Mouse (Mus musculus): ENCODE measurements at regions not wholly inside any gene's neighbourhood (a gene's known extent, or its start where the extent isn't known, plus 50 kb on each side); places are given as distances from the start of the nearest gene placed in this dataset.

DNA sequence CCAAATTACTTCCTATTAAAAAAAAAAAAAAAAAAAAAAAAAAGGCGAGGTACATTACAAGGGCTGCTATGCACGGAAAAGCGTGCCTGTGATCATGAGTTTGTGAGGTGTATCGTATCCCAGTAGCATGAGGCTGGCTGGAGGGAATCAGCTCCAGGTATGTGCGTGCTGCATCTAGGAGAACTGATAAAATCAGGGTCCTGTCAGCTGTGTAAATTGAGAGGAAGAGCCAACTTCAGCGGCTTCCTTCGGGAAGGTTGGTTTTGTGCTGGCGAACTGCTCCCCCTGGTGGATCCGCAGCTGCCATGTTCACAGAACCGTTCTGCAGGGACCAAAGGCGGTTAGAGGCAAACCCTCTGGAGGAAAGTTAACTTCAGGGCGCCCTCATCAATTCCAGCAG, 60.8 kb upstream of the Gm10295 start:
- peak; percentile 82 to 88 for DNase-seq (ENCODE audit: low spot score in 2 of 2)

DNA sequence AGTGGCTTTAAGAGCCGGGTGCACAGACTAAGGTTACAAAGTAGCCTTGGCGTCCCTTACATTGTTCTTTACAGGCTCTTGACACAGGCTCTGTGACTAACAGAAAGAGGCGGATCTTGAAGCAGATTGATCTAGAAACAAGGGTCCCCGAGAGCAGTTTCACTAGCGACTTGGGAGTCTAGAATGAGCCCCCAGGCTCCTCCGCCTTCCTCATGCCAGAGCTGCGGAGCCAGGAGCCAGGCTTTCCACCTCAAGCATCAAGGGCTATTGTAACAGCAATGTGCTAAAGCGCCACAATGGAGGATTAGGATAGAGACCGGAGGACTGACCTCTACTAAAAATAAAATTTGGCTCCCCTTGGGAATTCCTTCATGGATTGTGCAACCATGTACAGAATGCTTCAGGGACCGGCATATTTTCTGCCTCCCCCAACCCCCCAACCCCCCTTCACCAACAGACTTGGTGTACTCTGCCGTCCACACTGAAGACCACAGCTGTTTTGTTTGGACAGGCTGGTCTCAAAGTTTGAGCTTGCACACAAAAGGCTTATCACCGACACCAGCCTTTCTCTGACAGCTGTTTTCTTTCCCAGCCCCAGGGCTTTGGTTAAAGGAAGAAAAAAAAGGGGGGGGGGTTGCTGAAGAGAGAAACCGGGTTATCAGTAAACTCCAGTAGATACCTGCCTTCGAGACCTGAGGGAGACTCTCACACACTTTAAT, 60.2 kb upstream of the Gm10295 start:
- no peak for DNase-seq (ENCODE audit: low spot score in 2 of 2)

DNA sequence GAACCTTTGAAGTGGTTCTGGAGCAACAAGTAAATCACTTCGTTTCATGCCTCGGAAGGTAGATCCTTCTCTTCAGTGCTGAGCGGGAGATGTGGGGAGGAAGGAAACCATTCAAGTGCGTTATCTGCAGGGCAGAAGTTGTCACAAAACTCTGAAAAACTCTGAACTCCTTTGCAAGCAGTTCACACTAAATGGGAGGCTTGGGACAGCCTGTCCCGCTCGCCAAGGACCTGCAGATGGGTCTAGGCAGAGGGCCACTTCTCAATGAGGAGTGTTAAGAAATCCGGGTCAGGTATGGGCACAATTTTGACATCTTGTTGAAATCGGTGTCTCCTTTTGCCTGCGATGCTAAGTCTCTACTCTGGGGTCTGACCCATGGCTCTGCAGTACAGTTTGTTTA, 58.6 kb upstream of the Gm10295 start:
- no peak for DNase-seq (ENCODE audit: low spot score in 2 of 2)

- DNase-seq (ENCODE audit: low spot score in 2 of 2): no peak
These were observed 57.8 kb upstream of the Gm10295 start for GRCm38 (mm10) chr7:71409061-71409460.

- no peak for DNase-seq (ENCODE audit: low spot score in 2 of 2)
These were observed 55.0 kb upstream of the Gm10295 start for GRCm38 (mm10) chr7:71406283-71406682.
